Mouse (Mus musculus) myocyte (in vitro differentiated cells): ENCODE results near the gene Col4a1. TPM values are rescaled to one million over a fixed set of nuclear protein-coding genes. Genes with fewer than 3 reads are reported as not detected.

Experiments used
- H3K27me3 ChIP-seq: one replicate; pipeline ENCODE4 v1.6.1; 2011; ENCODE audit not compliant: control insufficient read depth, insufficient read depth, insufficient read length
- H3K36me3 ChIP-seq: one replicate; pipeline ENCODE4 v1.6.1; 2011; ENCODE audit not compliant: control insufficient read depth, insufficient read depth
- H3K4me2 ChIP-seq: one replicate; pipeline ENCODE4 v1.6.1; 2011; ENCODE audit warnings: low read depth, control low read depth
- H3K4me3 ChIP-seq: one replicate; pipeline ENCODE4 v1.5.1; 2011; ENCODE audit warnings: mild to moderate bottlenecking, control low read depth, moderate library complexity
- H3K79me2 ChIP-seq: one replicate; pipeline ENCODE4 v1.6.1; 2011; ENCODE audit not compliant: control insufficient read depth, insufficient read depth
- H3ac ChIP-seq: one replicate; pipeline ENCODE4 v1.6.1; 2011; ENCODE audit not compliant: control insufficient read depth, insufficient read length
- CEBPB ChIP-seq: IDR thresholded peaks from 2 replicates; pipeline ENCODE4 v1.6.1; 2011; ENCODE audit warnings: mild to moderate bottlenecking, moderate library complexity; ENCODE audit not compliant: poor library complexity, insufficient read depth, severe bottlenecking
- E2F4 ChIP-seq: IDR thresholded peaks from one replicate; pipeline ENCODE4 v1.6.1; 2011; ENCODE audit warnings: mild to moderate bottlenecking, control low read depth, moderate library complexity; ENCODE audit not compliant: insufficient read depth
- MAX ChIP-seq: IDR thresholded peaks from one replicate; pipeline ENCODE4 v1.6.1; 2011; ENCODE audit warnings: low read depth, mild to moderate bottlenecking, control low read depth
- MYOD1 ChIP-seq, 3 experiments: IDR thresholded peaks; one replicate each; pipeline ENCODE4 v1.6.1; 2011; ENCODE audit warnings: control low read depth in 2 of 3, low read depth in 2 of 3, mild to moderate bottlenecking in 2 of 3, moderate library complexity in 1 of 3; ENCODE audit not compliant: insufficient read length in 2 of 3, control insufficient read depth in 1 of 3
- MYOG ChIP-seq, 3 experiments: IDR thresholded peaks; one replicate each; pipeline ENCODE4 v1.6.1; 2011; ENCODE audit warnings: control low read depth in 2 of 3, low read depth in 2 of 3, mild to moderate bottlenecking in 2 of 3; ENCODE audit not compliant: insufficient read length in 2 of 3, control insufficient read depth in 1 of 3, insufficient read depth in 1 of 3
- POLR2A ChIP-seq: IDR thresholded peaks from one replicate; pipeline ENCODE4 v1.6.1; 2011; ENCODE audit warnings: low read depth, mild to moderate bottlenecking, control low read depth, moderate library complexity; ENCODE audit not compliant: insufficient read length
- POLR2AphosphoS2 ChIP-seq: IDR thresholded peaks from one replicate; pipeline ENCODE4 v1.6.1; 2011; ENCODE audit warnings: low read depth, control low read depth; ENCODE audit not compliant: insufficient read length
- REST ChIP-seq: IDR thresholded peaks from one replicate; pipeline ENCODE4 v1.6.1; 2011; ENCODE audit warnings: mild to moderate bottlenecking, control low read depth, moderate library complexity; ENCODE audit not compliant: insufficient read depth, insufficient read length
- SRF ChIP-seq: IDR thresholded peaks from one replicate; pipeline ENCODE4 v1.6.1; 2011; ENCODE audit warnings: low read depth; ENCODE audit not compliant: control insufficient read depth, insufficient read length
- TCF12 ChIP-seq: IDR thresholded peaks from one replicate; pipeline ENCODE4 v1.6.1; 2011; ENCODE audit warnings: mild to moderate bottlenecking, control low read depth; ENCODE audit not compliant: poor library complexity, insufficient read depth, severe bottlenecking
- TCF3 ChIP-seq: IDR thresholded peaks from one replicate; pipeline ENCODE4 v1.6.1; 2011; ENCODE audit warnings: low read depth, control low read depth; ENCODE audit not compliant: insufficient read length
- USF1 ChIP-seq: IDR thresholded peaks from one replicate; pipeline ENCODE4 v1.6.1; 2011; ENCODE audit warnings: low read depth, mild to moderate bottlenecking, control low read depth, moderate library complexity
- polyA plus RNA-seq: library from polyadenylated mRNA; unstranded; fragments of >200 nt; fragmentation: generic; extraction: Trizol; gene quantifications from one replicate; pipeline ENCODE4 v1.2.1, GENCODE M21; 2012; ENCODE audit warnings: missing spikeins

The Col4a1 gene
- polyA plus RNA-seq, 1 experiment: 34.8 TPM

- H3K79me2 ChIP-seq: peaks cover 15% of the 10 kb centered on the region
- no peak overlapping the region for H3K4me2 ChIP-seq
- TF ChIP-seq POLR2A (no peak), E2F4 (no peak), MAX (no peak), CEBPB (no peak), MYOD1 (IDR thresholded peaks at IDR 0.05; ENCODE audit: control insufficient read depth in 1 of 3, insufficient read length in 2 of 3, low read depth in 2 of 3) (no peak), POLR2AphosphoS2 (no peak), SRF (no peak), TCF12 (no peak), MYOG (IDR thresholded peaks at IDR 0.05; ENCODE audit: control insufficient read depth in 1 of 3, insufficient read depth in 1 of 3, insufficient read length in 2 of 3, low read depth in 2 of 3) (no peak), TCF3 (no peak), USF1 (no peak), REST (no peak)
- H3K36me3 ChIP-seq: no peaks in the 10 kb centered on the region
- H3K27me3 ChIP-seq: no peaks in the 10 kb centered on the region
- no peak overlapping the region for H3K4me3 ChIP-seq
- H3ac ChIP-seq: no peak overlapping the region
Measured at GRCm38 (mm10) chr8:11308570-11308998, 4.0 kb downstream of the Col4a1 start.

DNA sequence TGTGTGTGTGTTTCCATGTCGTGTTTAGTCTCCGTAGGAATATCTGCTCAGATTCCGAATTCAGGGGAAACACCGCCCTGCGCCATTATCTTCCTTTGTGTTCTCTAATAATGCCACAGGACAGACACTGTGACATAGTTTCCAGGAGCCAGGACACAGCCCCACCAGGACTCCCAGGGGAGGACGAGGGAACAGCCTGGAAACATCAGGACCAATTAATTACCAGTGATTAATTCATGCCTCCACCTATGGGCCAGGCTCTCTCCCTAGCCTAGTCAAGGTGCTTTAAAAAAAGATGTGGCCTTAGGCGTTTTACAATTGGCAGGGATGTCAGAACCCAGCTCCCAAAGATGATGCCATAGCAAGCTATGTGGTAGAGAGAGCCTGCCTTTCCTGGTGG lies 5.2 kb downstream of the Col4a1 start:
- peaks cover 11% of the 10 kb centered on the region for H3K79me2 ChIP-seq
- TF ChIP-seq POLR2A: no peak
- TF ChIP-seq MYOG (IDR thresholded peaks at IDR 0.05; ENCODE audit: control insufficient read depth in 1 of 3, insufficient read depth in 1 of 3, insufficient read length in 2 of 3, low read depth in 2 of 3): no peak
- TF ChIP-seq MAX: no peak
- no peak for TF ChIP-seq MYOD1 (IDR thresholded peaks at IDR 0.05; ENCODE audit: control insufficient read depth in 1 of 3, insufficient read length in 2 of 3, low read depth in 2 of 3)
- TF ChIP-seq SRF: no peak
- TF ChIP-seq TCF12: no peak
- no peaks in the 10 kb centered on the region for H3K36me3 ChIP-seq
- no peak overlapping the region for H3K4me3 ChIP-seq
- no peak overlapping the region for H3K4me2 ChIP-seq
- H3ac ChIP-seq: no peak overlapping the region
- no peaks in the 10 kb centered on the region for H3K27me3 ChIP-seq

DNA sequence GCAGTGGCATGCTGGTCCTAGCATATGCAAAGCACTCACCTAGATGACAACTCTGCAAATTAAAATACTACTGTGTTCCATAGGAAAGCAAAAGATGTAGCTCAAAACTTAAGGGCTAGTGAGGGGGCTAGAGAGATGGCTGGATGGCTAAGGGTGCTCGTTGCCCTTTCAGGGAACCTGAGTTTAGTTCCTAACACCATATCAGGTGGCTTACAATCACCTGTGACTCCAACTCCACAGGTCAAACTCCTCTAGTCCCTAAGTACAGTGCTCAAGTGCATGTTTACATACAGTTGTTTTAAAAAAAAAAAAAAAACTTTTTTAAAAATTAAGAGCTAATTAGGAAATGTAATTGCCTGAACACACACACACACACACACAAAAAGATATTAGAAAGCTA lies 7.1 kb downstream of the Col4a1 start:
- Histone ChIP-seq H3K27me3 (no peaks in the 10 kb centered on the region), H3K4me3 (no peak overlapping the region)
- TF ChIP-seq MYOD1 (IDR thresholded peaks at IDR 0.05; ENCODE audit: control insufficient read depth in 1 of 3, insufficient read length in 2 of 3, low read depth in 2 of 3) (no peak), MAX (no peak), MYOG (IDR thresholded peaks at IDR 0.05; ENCODE audit: control insufficient read depth in 1 of 3, insufficient read depth in 1 of 3, insufficient read length in 2 of 3, low read depth in 2 of 3) (no peak), TCF12 (no peak), TCF3 (no peak), CEBPB (no peak), REST (no peak), USF1 (no peak), POLR2A (no peak), SRF (no peak), POLR2AphosphoS2 (no peak)

DNA sequence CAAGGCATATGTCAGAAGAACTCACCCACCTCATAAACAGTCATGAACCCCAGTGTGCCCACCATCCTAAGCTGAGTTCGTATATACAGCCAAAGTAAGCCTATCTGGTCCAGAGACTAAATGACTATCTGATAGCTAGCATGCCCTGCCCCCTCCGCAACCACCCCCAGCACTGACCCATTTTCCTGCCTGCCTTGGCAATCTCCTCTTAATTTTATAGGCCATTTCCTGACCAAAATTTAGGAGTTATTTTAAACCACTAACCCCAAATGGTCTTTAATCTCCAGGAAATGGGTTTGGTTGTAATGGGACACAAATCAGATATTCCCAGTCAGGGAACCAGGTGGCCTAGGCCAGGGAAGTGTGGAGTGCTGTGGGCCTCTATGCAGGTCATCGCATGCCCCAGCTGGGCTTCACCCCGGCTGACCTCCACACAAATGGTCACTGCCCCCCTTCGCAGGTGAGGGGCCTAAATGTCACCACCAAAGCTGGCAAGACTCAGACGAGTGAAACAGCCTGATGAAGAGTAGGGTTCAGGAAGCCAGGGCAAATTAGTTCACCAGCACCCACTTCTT lies 8.5 kb downstream of the Col4a1 start:
- H3K27me3 ChIP-seq: no peaks in the 10 kb centered on the region
- no peak overlapping the region for H3K4me2 ChIP-seq
- no peaks in the 10 kb centered on the region for H3K36me3 ChIP-seq
- H3K79me2 ChIP-seq: peaks cover 3% of the 10 kb centered on the region
- H3ac ChIP-seq: no peak overlapping the region
- H3K4me3 ChIP-seq: no peak overlapping the region
- TF ChIP-seq CEBPB (no peak), E2F4 (no peak), MYOD1 (IDR thresholded peaks at IDR 0.05; ENCODE audit: control insufficient read depth in 1 of 3, insufficient read length in 2 of 3, low read depth in 2 of 3) (peak in 1 of 3 experiments; percentile 33), MAX (no peak)

More for the DNA sequence above, 7.1 kb downstream of the Col4a1 start:
- Histone ChIP-seq H3K4me2 (no peak overlapping the region), H3ac (no peak overlapping the region), H3K36me3 (no peaks in the 10 kb centered on the region), H3K79me2 (peaks cover 11% of the 10 kb centered on the region)

DNA sequence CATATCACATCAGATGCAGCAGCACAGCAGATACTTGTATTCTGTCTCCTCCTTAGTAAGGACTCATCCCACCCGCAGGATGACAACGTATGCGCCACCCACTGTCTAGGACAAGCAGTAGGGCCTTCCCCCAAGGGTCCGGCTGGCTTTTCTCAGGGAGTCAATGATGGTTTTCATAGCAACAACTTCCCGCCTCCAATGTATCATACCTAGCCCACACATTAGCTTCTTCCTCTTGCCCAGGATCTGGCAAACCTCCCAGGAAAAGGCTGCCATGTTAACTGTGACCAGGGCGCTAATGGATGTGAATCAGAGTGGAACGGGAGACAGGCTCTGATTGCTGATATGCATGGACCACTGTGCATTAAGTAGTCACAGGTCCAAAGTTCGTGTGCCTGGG lies 12.2 kb downstream of the Col4a1 start:
- Histone ChIP-seq H3K79me2 (no peaks in the 10 kb centered on the region), H3K4me3 (no peak overlapping the region), H3ac (no peak overlapping the region), H3K4me2 (no peak overlapping the region), H3K27me3 (no peaks in the 10 kb centered on the region), H3K36me3 (no peaks in the 10 kb centered on the region)
- no peak for TF ChIP-seq USF1
